Mouse (Mus musculus): ENCODE measurements around the gene Fndc11.
"Not testable (repeated sequence)": the region's sequence is repeated elsewhere in the genome, so short reads cannot be mapped to it uniquely, and the experiment has no call there.

Fndc11 gene

GRCm38 (mm10) chr2:181219538-181220216 lies at the start of gene Fndc11:
Gene Fndc11 (plus strand): TSS chr2:181220013.
- DNase-seq (ENCODE audit: low read depth, low spot score) = peak; percentile 85

- no peak for DNase-seq (ENCODE audit: low read depth, low spot score)
Observed at GRCm38 (mm10) chr2:181174646-181175045, 45.2 kb upstream of the Fndc11 start.

- no peak for DNase-seq (ENCODE audit: low read depth, low spot score)
Observed at GRCm38 (mm10) chr2:181178015-181178414, 41.8 kb upstream of the Fndc11 start.

DNA sequence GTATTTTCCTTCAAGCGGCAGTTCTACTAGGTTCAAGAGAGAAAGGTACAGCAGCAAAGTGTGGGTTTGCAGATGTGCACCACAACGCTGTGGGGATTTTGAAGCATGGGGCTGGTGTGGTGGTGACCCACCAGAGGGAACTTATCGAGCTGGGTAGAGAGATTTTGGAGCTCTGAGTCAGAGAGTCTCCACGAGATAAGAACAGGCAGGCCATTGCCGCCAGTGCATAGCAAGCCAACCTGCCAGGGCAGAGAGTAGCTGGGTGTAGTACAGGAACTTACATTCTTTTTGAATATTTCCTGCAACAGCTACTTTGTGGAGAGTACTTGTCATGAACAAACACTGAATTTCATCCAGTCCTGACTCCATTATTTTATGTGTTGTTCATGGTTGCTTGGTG lies 41.3 kb upstream of the Fndc11 start:
- no peak for DNase-seq (ENCODE audit: low read depth, low spot score)

GRCm38 (mm10) chr2:181180898-181181297 lies 38.9 kb upstream of the Fndc11 start:
- no peak for DNase-seq (ENCODE audit: low read depth, low spot score)

GRCm38 (mm10) chr2:181186635-181187034 lies 33.2 kb upstream of the Fndc11 start:
- DNase-seq (ENCODE audit: low read depth, low spot score) = peak; percentile 92

- peak; percentile 91 for DNase-seq (ENCODE audit: low read depth, low spot score)
Observed at GRCm38 (mm10) chr2:181187121-181188000, 32.5 kb upstream of the Fndc11 start, which contains the start of gene Ppdpf. Gene Ppdpf (plus strand): TSS chr2:181187247.

DNA sequence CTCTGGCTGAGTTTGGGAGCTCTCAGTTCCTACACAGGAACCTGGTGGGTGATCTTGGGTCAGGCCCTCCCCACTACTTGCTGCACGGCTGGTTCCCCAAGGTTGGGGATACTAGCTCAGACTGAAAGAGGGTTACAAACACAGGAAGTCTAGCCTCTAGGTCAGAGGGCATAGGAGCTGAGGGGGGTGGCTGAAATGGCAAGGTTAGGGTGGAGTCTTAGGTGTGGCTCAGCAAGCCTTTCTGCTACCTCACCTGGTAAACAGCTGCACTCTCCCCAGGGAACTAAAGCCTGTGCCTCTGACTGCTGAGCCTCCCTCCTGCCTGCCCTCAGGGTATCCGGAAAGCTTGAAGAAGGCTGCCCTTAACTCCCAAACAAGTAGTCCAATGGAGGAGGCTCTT lies 31.1 kb upstream of the Fndc11 start:
- DNase-seq (ENCODE audit: low read depth, low spot score) = no peak

- no peak for DNase-seq (ENCODE audit: low read depth, low spot score)
Observed at GRCm38 (mm10) chr2:181189321-181189720, 30.5 kb upstream of the Fndc11 start.

DNA sequence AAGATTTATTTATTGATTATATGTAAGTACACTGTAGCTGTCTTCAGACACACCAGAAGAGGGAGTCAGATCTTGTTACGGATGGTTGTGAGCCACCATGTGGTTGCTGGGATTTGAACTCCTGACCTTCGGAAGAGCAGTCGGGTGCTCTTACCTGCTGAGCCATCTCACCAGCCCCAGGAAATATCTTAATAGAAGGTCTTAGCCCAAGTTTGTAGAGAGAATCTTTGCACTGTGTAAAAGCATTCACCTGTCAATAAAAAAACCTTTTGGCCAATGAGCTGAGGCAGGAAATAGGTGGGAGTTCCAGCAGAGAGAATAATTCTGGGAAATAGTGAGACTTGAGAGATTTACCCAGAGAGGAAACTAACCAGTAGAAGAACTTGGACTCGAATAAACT lies 28.4 kb upstream of the Fndc11 start:
- not testable (repeated sequence) for DNase-seq (ENCODE audit: low read depth, low spot score)

DNA sequence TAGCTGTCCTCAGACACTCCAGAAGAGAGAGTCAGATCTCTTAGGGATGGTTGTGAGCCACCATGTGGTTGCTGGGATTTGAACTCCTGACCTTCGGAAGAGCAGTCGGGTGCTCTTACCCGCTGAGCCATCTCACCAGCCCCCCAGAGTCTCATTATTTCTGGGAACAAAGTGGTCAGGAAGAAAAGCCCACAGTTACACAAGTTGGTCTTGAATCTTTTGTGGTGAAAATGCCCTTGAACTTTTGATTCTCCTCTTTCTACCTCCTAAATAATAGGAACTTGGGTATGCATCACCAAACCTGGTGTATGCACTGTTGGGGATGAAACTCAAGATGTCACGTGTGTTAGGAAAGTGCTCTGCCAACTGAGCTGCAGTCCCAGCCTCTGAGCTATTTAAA lies 27.9 kb upstream of the Fndc11 start:
- no peak for DNase-seq (ENCODE audit: low read depth, low spot score)

GRCm38 (mm10) chr2:181193044-181193443 lies 26.8 kb upstream of the Fndc11 start:
- no peak for DNase-seq (ENCODE audit: low read depth, low spot score)

DNA sequence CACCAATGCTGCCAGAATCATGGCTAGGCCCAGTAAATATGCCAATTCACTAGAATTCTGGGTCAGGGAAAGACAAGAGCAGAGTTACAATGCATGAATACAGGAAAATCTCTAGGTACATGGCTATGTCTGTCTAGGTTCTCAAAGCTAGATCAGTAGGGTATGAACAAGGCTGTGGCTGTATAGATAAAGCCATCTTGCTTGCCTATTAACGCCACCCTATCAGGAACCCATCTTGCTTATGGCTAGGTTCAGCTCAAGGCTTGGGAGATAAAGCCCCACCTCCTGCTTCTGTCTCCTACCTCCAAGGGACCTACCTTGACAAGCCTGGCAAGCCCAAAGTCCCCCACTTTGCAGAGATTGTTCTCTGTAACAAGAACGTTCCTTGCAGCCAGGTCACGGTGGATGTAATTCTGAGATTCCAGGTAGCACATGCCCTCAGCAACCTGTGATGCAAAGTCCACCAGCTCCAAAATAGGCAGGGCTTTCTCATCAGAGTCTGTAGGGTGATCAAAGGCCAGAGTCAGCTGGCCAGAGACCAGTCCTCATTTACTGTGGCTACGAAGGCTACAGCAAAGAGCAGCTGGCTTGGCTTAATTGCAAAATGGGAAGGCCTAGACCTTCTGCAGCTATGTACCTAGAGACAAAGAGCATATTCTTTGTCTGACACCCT lies 23.0 kb upstream of the Fndc11 start:
- no peak for DNase-seq (ENCODE audit: low read depth, low spot score)

DNA sequence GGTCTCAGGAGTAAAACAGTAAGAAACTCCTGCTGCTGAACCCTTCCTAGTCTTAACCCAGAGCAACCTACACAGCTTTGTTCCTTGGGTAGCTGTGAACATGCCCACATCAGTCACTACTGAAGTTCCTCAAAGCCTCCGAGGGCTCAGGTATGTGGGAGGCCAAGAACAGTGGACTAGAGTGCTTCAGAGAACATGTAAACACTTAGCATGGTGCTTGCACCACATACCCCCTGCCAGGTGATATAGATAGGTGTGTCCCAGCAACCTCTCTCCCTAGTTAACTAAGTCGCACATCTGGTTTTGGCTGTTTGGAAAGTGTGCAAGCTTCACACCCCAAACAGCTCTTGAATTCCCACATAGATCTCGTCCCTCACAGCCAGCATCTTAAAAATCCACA lies 18.2 kb upstream of the Fndc11 start:
- no peak for DNase-seq (ENCODE audit: low read depth, low spot score)

GRCm38 (mm10) chr2:181202422-181202821 lies 17.4 kb upstream of the Fndc11 start, which contains the start of gene Ptk6:
Gene Ptk6 (minus strand): TSS chr2:181202789.
- no peak for DNase-seq (ENCODE audit: low read depth, low spot score)

DNA sequence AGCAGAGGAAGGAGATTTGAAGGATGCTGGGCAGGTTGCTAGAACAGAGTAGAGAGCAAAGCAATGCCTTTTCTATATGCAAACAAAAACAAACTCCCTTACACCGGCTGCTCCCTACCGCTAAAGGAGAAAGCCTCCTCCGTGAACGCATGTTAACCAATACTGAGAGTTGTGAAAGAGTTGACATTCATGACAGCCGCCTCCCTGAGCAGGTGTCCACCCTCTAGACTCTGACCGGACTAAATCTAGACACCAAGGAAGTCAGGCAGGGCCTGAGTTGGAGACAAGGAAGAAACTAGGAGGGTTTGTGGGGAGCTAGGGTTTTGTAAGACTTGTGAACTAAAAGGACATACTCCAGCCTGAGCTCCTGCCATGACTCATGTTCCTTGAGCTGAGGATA lies 16.9 kb upstream of the Fndc11 start:
- no peak for DNase-seq (ENCODE audit: low read depth, low spot score)

- DNase-seq (ENCODE audit: low read depth, low spot score) = no peak
Observed at GRCm38 (mm10) chr2:181205678-181206077, 14.1 kb upstream of the Fndc11 start.

DNA sequence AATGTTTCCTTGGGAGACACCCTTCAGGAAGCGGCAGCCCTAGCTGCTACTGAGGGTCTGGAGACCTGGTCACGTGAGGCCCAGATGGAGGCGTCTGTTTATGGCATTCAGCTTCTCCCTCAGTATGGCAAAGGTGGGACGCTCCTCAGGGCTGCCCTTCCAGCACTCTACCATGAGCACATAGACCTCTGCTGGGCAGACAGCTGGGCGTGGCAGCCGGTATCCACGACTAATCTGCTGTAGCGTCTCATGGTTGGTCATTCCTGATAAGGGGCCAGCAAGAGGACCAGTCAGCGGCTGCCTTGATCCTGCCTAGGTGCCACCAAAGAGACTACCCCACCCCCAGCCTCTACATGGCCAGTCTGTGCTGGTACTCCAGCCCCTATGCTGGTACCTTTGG lies 13.7 kb upstream of the Fndc11 start:
- no peak for DNase-seq (ENCODE audit: low read depth, low spot score)

- DNase-seq (ENCODE audit: low read depth, low spot score) = no peak
Observed at GRCm38 (mm10) chr2:181212389-181213020, 7.3 kb upstream of the Fndc11 start.

DNA sequence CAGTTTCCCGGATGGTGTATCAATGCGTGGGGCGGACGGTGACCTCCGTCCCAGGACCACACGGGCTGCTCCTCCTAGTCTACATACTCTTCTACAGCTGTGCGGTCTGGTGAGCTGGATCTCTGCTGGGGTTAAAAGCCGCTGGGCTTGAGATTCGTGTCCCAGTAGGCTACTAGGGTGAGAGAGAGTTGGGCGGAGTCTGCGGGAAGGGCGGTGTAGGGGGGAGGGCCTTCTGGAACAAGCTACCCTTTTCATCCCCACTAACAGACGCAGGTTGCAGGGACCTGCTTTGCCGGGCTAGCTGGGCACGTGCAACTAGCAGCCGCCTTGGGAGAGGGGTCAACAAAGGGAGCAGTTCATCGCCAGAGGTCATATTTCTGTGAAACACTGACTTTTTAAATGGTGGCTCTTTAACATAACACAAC lies 6.8 kb upstream of the Fndc11 start, which contains the start of gene Srms:
Gene Srms (minus strand): TSS at position 165 of the 425 bp plus-strand sequence.
- DNase-seq (ENCODE audit: low read depth, low spot score) = peak; percentile 31

DNA sequence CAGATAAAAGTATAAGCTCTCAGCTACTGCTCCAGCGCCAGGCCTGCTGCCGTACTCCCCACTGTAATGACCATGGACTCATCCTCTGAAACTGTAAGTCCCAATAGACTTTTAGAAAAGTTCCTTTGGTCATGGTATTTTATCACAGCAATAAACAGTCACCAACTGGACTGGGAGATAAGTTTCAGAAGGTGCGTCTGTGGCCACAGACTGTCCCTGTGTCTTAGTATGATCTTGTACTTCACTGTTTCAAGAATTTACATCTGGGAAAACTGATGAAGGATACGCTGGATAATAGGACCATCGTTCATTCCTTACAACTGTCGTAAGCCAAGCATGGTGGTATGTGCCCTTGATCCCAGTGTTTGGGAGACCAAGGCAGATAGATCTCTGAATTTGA lies 3.8 kb upstream of the Fndc11 start:
- DNase-seq (ENCODE audit: low read depth, low spot score) = no peak
